Mouse (Mus musculus): ENCODE results near the gene Sowahc. TPM values are rescaled to one million over a fixed set of nuclear protein-coding genes. Genes with fewer than 3 reads are reported as not detected.

The Sowahc gene
- polyA plus RNA-seq (2015; fragmentation: Nextera tagmentation; extraction: Ambion mirVana): 9.7 and 13.2 TPM in 2 replicates

DNA sequence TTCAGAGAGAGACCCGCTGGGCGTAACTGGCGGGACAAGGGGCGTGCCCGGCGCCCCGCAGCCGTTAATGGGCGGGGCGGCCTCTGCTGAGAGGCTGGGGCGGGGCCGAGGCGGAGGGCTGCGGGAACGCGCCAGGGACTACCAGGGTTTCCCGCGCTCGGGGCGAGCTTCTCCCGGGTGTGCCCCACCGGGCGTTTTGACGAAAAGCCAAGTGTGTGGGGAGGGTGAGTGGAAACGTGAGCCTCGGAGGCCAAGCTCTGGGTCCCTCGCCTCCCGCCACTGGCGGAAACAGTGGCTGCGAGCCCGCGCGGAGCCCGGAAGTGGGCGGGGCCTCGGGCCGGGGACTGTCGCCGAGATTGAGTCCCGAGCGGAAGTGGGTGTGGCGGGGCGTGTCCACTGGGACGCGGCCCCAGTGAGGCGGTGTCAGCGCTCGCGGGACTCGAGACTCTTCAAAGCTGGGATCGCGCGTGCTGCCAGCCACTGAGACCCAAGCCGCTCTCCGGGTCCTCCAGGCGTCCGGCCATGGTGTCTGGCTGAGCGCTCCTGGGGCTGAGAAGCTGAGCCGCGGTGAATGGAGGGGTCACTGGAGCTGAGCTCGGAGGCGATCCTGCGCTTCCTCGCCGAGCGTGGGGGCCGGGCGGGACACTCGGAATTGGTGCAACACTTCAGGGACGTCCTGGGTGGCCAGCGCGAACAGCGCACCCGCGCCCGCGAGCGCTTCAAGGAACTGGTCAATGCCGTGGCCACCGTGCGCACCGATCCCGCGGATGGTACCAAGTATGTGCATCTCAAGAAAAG lies at the start of gene Sowahc, which contains the start of gene Sept10:
TSS of gene Sowahc (plus strand) at position 481 of the 798 bp plus-strand sequence.
TSS of gene Sept10 (minus strand) at position 375 of the 798 bp plus-strand sequence.
- H3K36me3 ChIP-seq (ENCODE audit: insufficient read depth, low read length): no peaks in the 10 kb centered on the region
- H3K9ac ChIP-seq (replicated peaks; ENCODE audit: low read depth): peak within 1 kb of the TSS; percentile 94
- no peaks in the 10 kb centered on the region for H3K9me3 ChIP-seq (ENCODE audit: low read length)
- peak within 1 kb of the TSS; percentile 98 for H3K4me2 ChIP-seq (replicated peaks; ENCODE audit: low read depth, low read length)
- H3K27me3 ChIP-seq (replicated peaks; ENCODE audit: insufficient read depth, low read length): no peaks in the 10 kb centered on the region
- H3K4me3 ChIP-seq (ENCODE audit: low read depth, low read length): peak within 1 kb of the TSS; percentile 82
- H3K27ac ChIP-seq (ENCODE audit: low read length): peak within 1 kb of the TSS; percentile 96
- ATAC-seq: peak; percentile 98
- DNase-seq (ENCODE audit: low spot score): peak; percentile 98
- no peak for TF ChIP-seq CTCF (IDR thresholded peaks at IDR 0.05)
- no peak for TF ChIP-seq EP300 (IDR thresholded peaks at IDR 0.05)
- WGBS: 1% methylated on average over 79 of the region's 84 CpGs
- peaks cover 14% of the 10 kb centered on the region; the same call in 1 of the 2 replicates for H3K4me1 ChIP-seq (ENCODE audit: insufficient read depth, low read depth, low read length)

DNA sequence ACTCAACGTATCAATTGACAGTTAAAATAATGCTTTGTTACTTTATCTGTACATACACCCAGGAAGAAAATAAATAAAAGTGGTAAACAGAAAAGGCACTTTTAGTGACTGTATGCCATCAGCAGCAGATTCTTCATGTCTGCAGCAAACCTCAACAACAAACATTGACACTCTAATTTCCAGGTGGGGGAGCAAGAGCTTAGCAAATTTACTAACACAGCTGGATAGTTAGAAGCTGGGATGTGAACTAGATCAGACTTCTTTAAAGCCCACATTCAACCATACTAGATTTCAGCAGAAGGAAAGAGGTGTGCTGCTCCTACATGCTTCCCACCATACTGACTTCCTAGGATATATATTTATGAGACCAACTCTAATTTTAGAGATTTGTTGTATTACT lies 49.2 kb upstream of the Sowahc start:
- Histone ChIP-seq H3K9ac (replicated peaks; ENCODE audit: low read depth) (no peak overlapping the region), H3K36me3 (ENCODE audit: insufficient read depth, low read length) (peaks cover 4% of the 10 kb centered on the region; the same call in 1 of the 2 replicates), H3K4me3 (ENCODE audit: low read depth, low read length) (no peak overlapping the region), H3K4me1 (ENCODE audit: insufficient read depth, low read depth, low read length) (no peaks in the 10 kb centered on the region), H3K4me2 (replicated peaks; ENCODE audit: low read depth, low read length) (no peak overlapping the region), H3K27me3 (replicated peaks; ENCODE audit: insufficient read depth, low read length) (no peaks in the 10 kb centered on the region), H3K9me3 (ENCODE audit: low read length) (no peaks in the 10 kb centered on the region), H3K27ac (ENCODE audit: low read length) (no peak overlapping the region)
- TF ChIP-seq EP300 (IDR thresholded peaks at IDR 0.05) (no peak), CTCF (IDR thresholded peaks at IDR 0.05) (peak; percentile 16; the same call in 1 of the 2 replicates)
- no peak for ATAC-seq
- DNase-seq (ENCODE audit: low spot score): no peak
- 77% methylated on average over 1 of the region's 1 CpGs for WGBS

DNA sequence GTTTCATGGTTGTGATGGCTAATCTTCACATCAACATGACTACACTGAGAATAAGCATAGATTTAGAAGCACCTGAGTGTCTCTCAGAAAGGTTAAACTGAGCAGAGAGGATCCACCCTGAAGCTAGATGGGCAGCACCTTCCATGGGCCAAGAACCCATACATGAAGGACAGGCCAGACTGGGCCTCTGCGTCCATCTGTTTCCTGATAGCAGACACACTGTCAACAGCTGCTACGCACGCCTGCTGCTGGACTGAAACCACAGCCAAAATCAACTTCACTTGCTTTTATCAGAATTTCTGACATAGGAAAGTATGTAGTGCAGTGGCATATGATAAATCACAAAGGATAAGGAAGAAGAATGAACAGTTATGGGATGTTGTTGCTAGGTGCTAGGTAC lies 42.1 kb upstream of the Sowahc start:
- no peak for DNase-seq (ENCODE audit: low spot score)
- no peak for ATAC-seq

DNA sequence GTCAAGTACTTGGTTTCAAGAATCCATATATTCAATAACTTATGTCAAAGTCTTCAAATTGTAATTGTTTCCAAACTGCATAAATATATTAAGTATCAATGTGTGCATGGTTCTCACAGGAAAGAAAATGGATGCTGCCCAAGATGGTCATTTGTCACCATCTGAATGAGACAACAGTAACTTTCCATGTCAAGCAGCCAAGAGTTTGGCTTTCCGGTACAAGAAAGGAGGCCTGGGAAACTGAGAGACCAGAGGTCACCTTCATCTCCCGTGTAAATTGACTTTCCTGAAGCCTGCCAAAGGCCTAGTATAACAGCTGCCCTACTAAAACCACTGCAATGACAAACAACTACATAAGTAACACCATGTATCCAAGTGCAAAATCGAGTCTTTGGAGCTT lies 39.4 kb upstream of the Sowahc start:
- Histone ChIP-seq H3K36me3 (ENCODE audit: insufficient read depth, low read length) (no peaks in the 10 kb centered on the region), H3K27ac (ENCODE audit: low read length) (no peak overlapping the region), H3K4me2 (replicated peaks; ENCODE audit: low read depth, low read length) (no peak overlapping the region), H3K9ac (replicated peaks; ENCODE audit: low read depth) (no peak overlapping the region), H3K27me3 (replicated peaks; ENCODE audit: insufficient read depth, low read length) (no peaks in the 10 kb centered on the region), H3K9me3 (ENCODE audit: low read length) (no peaks in the 10 kb centered on the region), H3K4me1 (ENCODE audit: insufficient read depth, low read depth, low read length) (no peaks in the 10 kb centered on the region), H3K4me3 (ENCODE audit: low read depth, low read length) (no peak overlapping the region)
- no peak for DNase-seq (ENCODE audit: low spot score)
- WGBS: 59% methylated on average over 3 of the region's 3 CpGs
- ATAC-seq: no peak
- TF ChIP-seq EP300 (IDR thresholded peaks at IDR 0.05) (no peak), CTCF (IDR thresholded peaks at IDR 0.05) (no peak)

More for the DNA sequence above, 42.1 kb upstream of the Sowahc start:
- no peak overlapping the region for H3K4me3 ChIP-seq (ENCODE audit: low read depth, low read length)
- no peaks in the 10 kb centered on the region for H3K4me1 ChIP-seq (ENCODE audit: insufficient read depth, low read depth, low read length)
- peaks cover 4% of the 10 kb centered on the region; the same call in 1 of the 2 replicates for H3K36me3 ChIP-seq (ENCODE audit: insufficient read depth, low read length)
- no peaks in the 10 kb centered on the region for H3K27me3 ChIP-seq (replicated peaks; ENCODE audit: insufficient read depth, low read length)
- no peak overlapping the region for H3K4me2 ChIP-seq (replicated peaks; ENCODE audit: low read depth, low read length)
- H3K9ac ChIP-seq (replicated peaks; ENCODE audit: low read depth): no peak overlapping the region
- H3K27ac ChIP-seq (ENCODE audit: low read length): no peak overlapping the region
- 55% methylated on average over 3 of the region's 3 CpGs for WGBS
- TF ChIP-seq EP300 (IDR thresholded peaks at IDR 0.05) (no peak), CTCF (IDR thresholded peaks at IDR 0.05) (no peak)
- H3K9me3 ChIP-seq (ENCODE audit: low read length): no peaks in the 10 kb centered on the region

DNA sequence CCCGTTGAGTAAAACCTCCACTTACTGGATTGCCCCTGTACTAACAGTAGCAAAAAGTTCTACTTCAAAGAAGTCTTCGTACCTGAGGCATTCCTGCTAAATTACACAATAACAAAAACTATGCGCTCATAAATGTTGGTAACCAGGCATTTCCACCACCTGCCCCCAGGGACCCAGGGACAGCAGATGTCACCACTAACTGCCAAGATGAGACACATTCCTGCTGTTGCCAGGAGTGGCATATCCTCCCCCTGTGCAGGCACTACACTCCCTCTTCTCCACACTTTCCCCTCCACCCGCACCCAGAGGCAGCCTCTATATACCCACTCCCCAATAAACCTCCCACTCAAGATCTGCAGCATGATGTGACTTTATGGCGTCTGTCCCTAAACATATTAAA lies 26.9 kb upstream of the Sowahc start:
- Histone ChIP-seq H3K9ac (replicated peaks; ENCODE audit: low read depth) (no peak overlapping the region), H3K36me3 (ENCODE audit: insufficient read depth, low read length) (no peaks in the 10 kb centered on the region)

DNA sequence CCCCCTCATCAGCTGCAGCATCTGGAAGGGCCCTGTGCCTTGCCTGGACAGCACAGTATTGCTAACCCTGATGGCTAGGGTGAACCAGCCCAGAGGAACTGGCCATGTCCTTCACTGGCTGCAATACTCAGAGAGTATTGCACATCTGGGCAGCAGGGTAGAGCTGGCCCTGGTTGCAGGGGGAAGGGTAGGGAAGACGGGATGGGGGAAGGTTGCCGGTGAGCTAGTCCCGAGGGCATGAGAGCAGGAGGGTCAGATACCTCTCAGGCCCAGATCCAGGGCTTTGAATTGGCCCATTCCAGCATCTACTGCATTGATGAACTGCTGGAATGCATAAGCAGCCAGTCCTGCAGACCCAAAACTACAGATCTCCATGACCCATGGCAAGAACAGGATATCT lies 25.0 kb upstream of the Sowahc start:
- DNase-seq (ENCODE audit: low spot score): no peak
- no peak for TF ChIP-seq EP300 (IDR thresholded peaks at IDR 0.05)
- TF ChIP-seq CTCF (IDR thresholded peaks at IDR 0.05): no peak

More for the DNA sequence above, 26.9 kb upstream of the Sowahc start:
- no peak for DNase-seq (ENCODE audit: low spot score)
- no peak for TF ChIP-seq EP300 (IDR thresholded peaks at IDR 0.05)
- no peak for TF ChIP-seq CTCF (IDR thresholded peaks at IDR 0.05)
- Histone ChIP-seq H3K4me1 (ENCODE audit: insufficient read depth, low read depth, low read length) (no peaks in the 10 kb centered on the region), H3K4me3 (ENCODE audit: low read depth, low read length) (no peak overlapping the region), H3K4me2 (replicated peaks; ENCODE audit: low read depth, low read length) (no peak overlapping the region), H3K9me3 (ENCODE audit: low read length) (no peaks in the 10 kb centered on the region), H3K27me3 (replicated peaks; ENCODE audit: insufficient read depth, low read length) (no peaks in the 10 kb centered on the region), H3K27ac (ENCODE audit: low read length) (no peak overlapping the region)
- 64% methylated on average over 5 of the region's 5 CpGs for WGBS
- ATAC-seq: no peak

More for the DNA sequence above, 25.0 kb upstream of the Sowahc start:
- Histone ChIP-seq H3K36me3 (ENCODE audit: insufficient read depth, low read length) (no peaks in the 10 kb centered on the region), H3K9me3 (ENCODE audit: low read length) (no peaks in the 10 kb centered on the region), H3K9ac (replicated peaks; ENCODE audit: low read depth) (no peak overlapping the region), H3K27ac (ENCODE audit: low read length) (no peak overlapping the region), H3K27me3 (replicated peaks; ENCODE audit: insufficient read depth, low read length) (no peaks in the 10 kb centered on the region), H3K4me1 (ENCODE audit: insufficient read depth, low read depth, low read length) (no peaks in the 10 kb centered on the region), H3K4me2 (replicated peaks; ENCODE audit: low read depth, low read length) (no peak overlapping the region), H3K4me3 (ENCODE audit: low read depth, low read length) (no peak overlapping the region)
- ATAC-seq: no peak
- WGBS: 88% methylated on average over 3 of the region's 3 CpGs

All from lung, postnatal 0 days (tissue).